Mouse (Mus musculus) forebrain, postnatal 0 days (tissue): ENCODE measurements around the gene Dync1i2. TPM values are rescaled to one million over a fixed set of nuclear protein-coding genes. Genes with fewer than 3 reads are reported as not detected.

Experiments used
- ATAC-seq: fragments of 200-750 bp; cut with Nextera tagmentation; 2 replicates; pipeline ENCODE4 v1.8.0; 2017; ENCODE audit warnings: mild to moderate bottlenecking, moderate library complexity
- DNase-seq: peaks from one replicate; pipeline ENCODE4 v3.0.0-alpha.2; 2015
- H3K27ac ChIP-seq: fragments of 300-500 bp; sonication (generic); 2 replicates; pipeline ENCODE4 v1.5.1; 2014; ENCODE audit warnings: low read depth, mild to moderate bottlenecking, antibody characterized with exemption, low read length, moderate library complexity, mixed read lengths
- H3K27me3 ChIP-seq: fragments of 300-500 bp; sonication (generic); 2 replicates; pipeline ENCODE4 v1.6.1; 2014; ENCODE audit warnings: mild to moderate bottlenecking, low read length, mixed read lengths; ENCODE audit not compliant: insufficient read depth
- H3K36me3 ChIP-seq: fragments of 300-500 bp; sonication (generic); 2 replicates; pipeline ENCODE4 v1.6.1; 2014; ENCODE audit warnings: mild to moderate bottlenecking, moderate library complexity; ENCODE audit not compliant: insufficient read depth
- H3K4me1 ChIP-seq: fragments of 300-500 bp; sonication (generic); 2 replicates; pipeline ENCODE4 v1.6.1; 2014; ENCODE audit warnings: antibody characterized with exemption; ENCODE audit not compliant: insufficient read depth
- H3K4me2 ChIP-seq: fragments of 300-500 bp; sonication (generic); 2 replicates; pipeline ENCODE4 v1.6.1; 2014; ENCODE audit warnings: low read depth, mild to moderate bottlenecking, moderate library complexity
- H3K4me3 ChIP-seq: fragments of 300-500 bp; sonication (generic); 2 replicates; pipeline ENCODE4 v1.5.1; 2014; ENCODE audit warnings: low read depth, low read length, mixed read lengths
- H3K9ac ChIP-seq: fragments of 300-500 bp; sonication (generic); 2 replicates; pipeline ENCODE4 v1.6.1; 2014; ENCODE audit warnings: mild to moderate bottlenecking
- H3K9me3 ChIP-seq: fragments of 300-500 bp; sonication (generic); 2 replicates; pipeline ENCODE4 v1.6.1; 2016; ENCODE audit warnings: low read length
- CTCF ChIP-seq: sonication (generic); IDR thresholded peaks from 2 replicates; pipeline ENCODE4 v1.5.1; 2016; ENCODE audit warnings: antibody characterized with exemption, control low read depth, low read depth
- WGBS: fragments of 180-500 bp; shearing (Covaris S2); extraction: QIAGEN DNeasy Blood & Tissue Kit; methylation state at CpG from one replicate; pipeline ENCODE4 v1.1.7; 2014; 5-methylcytosine and 5-hydroxymethylcytosine counted together
- polyA plus RNA-seq: library from polyadenylated mRNA; unstranded; fragments of >200 nt; fragmentation: Nextera tagmentation; extraction: Ambion mirVana; gene quantifications from 2 replicates; pipeline ENCODE4 v1.2.1, GENCODE M21; 2015
- total RNA-seq: library from RNA; depleted of rRNA; stranded (reverse); fragments of >200 nt; gene quantifications from 2 replicates; pipeline ENCODE4 v1.2.3, GENCODE M21; 2014

Dync1i2 gene
- total and polyA plus RNA-seq, 2 experiments from 2014 or later, result 197 to 241 TPM

- peak overlapping the region; percentile 54 for H3K27ac ChIP-seq
- DNase-seq (peak; percentile 70), ATAC-seq (peak; percentile 90)
- no peak overlapping the region for H3K4me3 ChIP-seq
- H3K9ac ChIP-seq, result no peak overlapping the region
- peaks cover 6% of the 10 kb centered on the region for H3K4me1 ChIP-seq
- H3K36me3 ChIP-seq, result peaks cover 9% of the 10 kb centered on the region
- no peak for TF ChIP-seq CTCF
- 38% methylated on average over 6 of the region's 6 CpGs for WGBS
- no peak overlapping the region for H3K4me2 ChIP-seq
- no peaks in the 10 kb centered on the region for H3K27me3 ChIP-seq
- H3K9me3 ChIP-seq, result no peaks in the 10 kb centered on the region
These were observed 78.7 kb downstream of the Dync1i2 start for GRCm38 (mm10) chr2:71290107-71290775.

GRCm38 (mm10) chr2:71291566-71291965 is 80.1 kb downstream of the Dync1i2 start:
- no peak overlapping the region for H3K9ac ChIP-seq
- 59% methylated on average over 5 of the region's 5 CpGs for WGBS
- ATAC-seq (no peak), DNase-seq (no peak)
- no peak overlapping the region for H3K27ac ChIP-seq
- no peak overlapping the region for H3K4me2 ChIP-seq
- no peak overlapping the region for H3K4me3 ChIP-seq
- no peaks in the 10 kb centered on the region for H3K27me3 ChIP-seq
- no peak for TF ChIP-seq CTCF
- no peaks in the 10 kb centered on the region for H3K9me3 ChIP-seq
- peaks cover 9% of the 10 kb centered on the region for H3K36me3 ChIP-seq
- H3K4me1 ChIP-seq, result peaks cover 6% of the 10 kb centered on the region

- ATAC-seq, result no peak
- H3K27ac ChIP-seq, result no peak overlapping the region
- no peaks in the 10 kb centered on the region for H3K9me3 ChIP-seq
- H3K4me2 ChIP-seq, result no peak overlapping the region
- WGBS, result 57% methylated on average over 3 of the region's 3 CpGs
- no peak for DNase-seq
- no peak overlapping the region for H3K9ac ChIP-seq
- peaks cover 6% of the 10 kb centered on the region for H3K4me1 ChIP-seq
- H3K4me3 ChIP-seq, result no peak overlapping the region
- no peaks in the 10 kb centered on the region for H3K27me3 ChIP-seq
- H3K36me3 ChIP-seq, result peaks cover 11% of the 10 kb centered on the region
- TF ChIP-seq CTCF, result no peak
These were observed 82.5 kb downstream of the Dync1i2 start for GRCm38 (mm10) chr2:71293983-71294382.

GRCm38 (mm10) chr2:71294489-71294888 is 83.0 kb downstream of the Dync1i2 start:
- Histone ChIP-seq H3K9ac (no peak overlapping the region), H3K9me3 (no peaks in the 10 kb centered on the region), H3K4me1 (peaks cover 6% of the 10 kb centered on the region), H3K27ac (no peak overlapping the region), H3K36me3 (peaks cover 9% of the 10 kb centered on the region), H3K4me2 (no peak overlapping the region), H3K4me3 (no peak overlapping the region), H3K27me3 (no peaks in the 10 kb centered on the region)
- DNase-seq, result peak; percentile 42
- peak; percentile 24; the same call in 1 of the 2 replicates for ATAC-seq
- 12% methylated on average over 7 of the region's 7 CpGs for WGBS
- peak; percentile 21; the same call in 1 of the 2 replicates for TF ChIP-seq CTCF

GRCm38 (mm10) chr2:71295844-71296243 is 84.3 kb downstream of the Dync1i2 start:
- 61% methylated on average over 12 of the region's 12 CpGs for WGBS

GRCm38 (mm10) chr2:71297501-71297900 is 86.0 kb downstream of the Dync1i2 start:
- WGBS, result 58% methylated on average over 1 of the region's 1 CpGs
- no peak for DNase-seq
- no peak for TF ChIP-seq CTCF
- Histone ChIP-seq H3K27me3 (no peaks in the 10 kb centered on the region), H3K4me3 (no peak overlapping the region), H3K27ac (no peak overlapping the region), H3K4me1 (no peaks in the 10 kb centered on the region), H3K9ac (no peak overlapping the region), H3K4me2 (no peak overlapping the region), H3K36me3 (peaks cover 9% of the 10 kb centered on the region), H3K9me3 (no peaks in the 10 kb centered on the region)
- no peak for ATAC-seq

More at GRCm38 (mm10) chr2:71295844-71296243, 84.3 kb downstream of the Dync1i2 start:
- Histone ChIP-seq H3K4me1 (no peaks in the 10 kb centered on the region), H3K4me3 (no peak overlapping the region), H3K9ac (no peak overlapping the region), H3K36me3 (peaks cover 9% of the 10 kb centered on the region), H3K4me2 (no peak overlapping the region), H3K27ac (no peak overlapping the region), H3K27me3 (no peaks in the 10 kb centered on the region), H3K9me3 (no peaks in the 10 kb centered on the region)
- DNase-seq (no peak), ATAC-seq (no peak)
- no peak for TF ChIP-seq CTCF

GRCm38 (mm10) chr2:71298729-71299128 is 87.2 kb downstream of the Dync1i2 start:
- Histone ChIP-seq H3K9me3 (no peaks in the 10 kb centered on the region), H3K4me2 (no peak overlapping the region), H3K4me3 (no peak overlapping the region), H3K9ac (no peak overlapping the region), H3K36me3 (peaks cover 4% of the 10 kb centered on the region; the same call in 1 of the 2 replicates), H3K27me3 (no peaks in the 10 kb centered on the region), H3K4me1 (no peaks in the 10 kb centered on the region), H3K27ac (no peak overlapping the region)
- 94% methylated on average over 1 of the region's 1 CpGs for WGBS
- no peak for ATAC-seq
- no peak for TF ChIP-seq CTCF
- no peak for DNase-seq
